Mouse (Mus musculus) myocyte (in vitro differentiated cells): ENCODE results near the gene Gfra4. TPM values are rescaled to one million over a fixed set of nuclear protein-coding genes. Genes with fewer than 3 reads are reported as not detected.

ENCODE experiments used
- H3K27me3 ChIP-seq: one replicate; pipeline ENCODE4 v1.6.1; 2011; ENCODE audit not compliant: control insufficient read depth, insufficient read depth, insufficient read length
- H3K36me3 ChIP-seq: one replicate; pipeline ENCODE4 v1.6.1; 2011; ENCODE audit not compliant: control insufficient read depth, insufficient read depth
- H3K4me2 ChIP-seq: one replicate; pipeline ENCODE4 v1.6.1; 2011; ENCODE audit warnings: low read depth, control low read depth
- H3K4me3 ChIP-seq: one replicate; pipeline ENCODE4 v1.5.1; 2011; ENCODE audit warnings: mild to moderate bottlenecking, control low read depth, moderate library complexity
- H3K79me2 ChIP-seq: one replicate; pipeline ENCODE4 v1.6.1; 2011; ENCODE audit not compliant: control insufficient read depth, insufficient read depth
- H3ac ChIP-seq: one replicate; pipeline ENCODE4 v1.6.1; 2011; ENCODE audit not compliant: control insufficient read depth, insufficient read length
- CEBPB ChIP-seq: IDR thresholded peaks from 2 replicates; pipeline ENCODE4 v1.6.1; 2011; ENCODE audit warnings: mild to moderate bottlenecking, moderate library complexity; ENCODE audit not compliant: poor library complexity, insufficient read depth, severe bottlenecking
- E2F4 ChIP-seq: IDR thresholded peaks from one replicate; pipeline ENCODE4 v1.6.1; 2011; ENCODE audit warnings: mild to moderate bottlenecking, control low read depth, moderate library complexity; ENCODE audit not compliant: insufficient read depth
- MAX ChIP-seq: IDR thresholded peaks from one replicate; pipeline ENCODE4 v1.6.1; 2011; ENCODE audit warnings: low read depth, mild to moderate bottlenecking, control low read depth
- MYOD1 ChIP-seq, 3 experiments: IDR thresholded peaks; one replicate each; pipeline ENCODE4 v1.6.1; 2011; ENCODE audit warnings: control low read depth in 2 of 3, low read depth in 2 of 3, mild to moderate bottlenecking in 2 of 3, moderate library complexity in 1 of 3; ENCODE audit not compliant: insufficient read length in 2 of 3, control insufficient read depth in 1 of 3
- MYOG ChIP-seq, 3 experiments: IDR thresholded peaks; one replicate each; pipeline ENCODE4 v1.6.1; 2011; ENCODE audit warnings: control low read depth in 2 of 3, low read depth in 2 of 3, mild to moderate bottlenecking in 2 of 3; ENCODE audit not compliant: insufficient read length in 2 of 3, control insufficient read depth in 1 of 3, insufficient read depth in 1 of 3
- POLR2A ChIP-seq: IDR thresholded peaks from one replicate; pipeline ENCODE4 v1.6.1; 2011; ENCODE audit warnings: low read depth, mild to moderate bottlenecking, control low read depth, moderate library complexity; ENCODE audit not compliant: insufficient read length
- POLR2AphosphoS2 ChIP-seq: IDR thresholded peaks from one replicate; pipeline ENCODE4 v1.6.1; 2011; ENCODE audit warnings: low read depth, control low read depth; ENCODE audit not compliant: insufficient read length
- REST ChIP-seq: IDR thresholded peaks from one replicate; pipeline ENCODE4 v1.6.1; 2011; ENCODE audit warnings: mild to moderate bottlenecking, control low read depth, moderate library complexity; ENCODE audit not compliant: insufficient read depth, insufficient read length
- SRF ChIP-seq: IDR thresholded peaks from one replicate; pipeline ENCODE4 v1.6.1; 2011; ENCODE audit warnings: low read depth; ENCODE audit not compliant: control insufficient read depth, insufficient read length
- TCF12 ChIP-seq: IDR thresholded peaks from one replicate; pipeline ENCODE4 v1.6.1; 2011; ENCODE audit warnings: mild to moderate bottlenecking, control low read depth; ENCODE audit not compliant: poor library complexity, insufficient read depth, severe bottlenecking
- TCF3 ChIP-seq: IDR thresholded peaks from one replicate; pipeline ENCODE4 v1.6.1; 2011; ENCODE audit warnings: low read depth, control low read depth; ENCODE audit not compliant: insufficient read length
- USF1 ChIP-seq: IDR thresholded peaks from one replicate; pipeline ENCODE4 v1.6.1; 2011; ENCODE audit warnings: low read depth, mild to moderate bottlenecking, control low read depth, moderate library complexity
- polyA plus RNA-seq: library from polyadenylated mRNA; unstranded; fragments of >200 nt; fragmentation: generic; extraction: Trizol; gene quantifications from one replicate; pipeline ENCODE4 v1.2.1, GENCODE M21; 2012; ENCODE audit warnings: missing spikeins

The Gfra4 gene
- polyA plus RNA-seq, 1 experiment = 2.2 TPM

GRCm38 (mm10) chr2:131084206-131084605, 41.3 kb upstream of the Gfra4 start:
- no peak for TF ChIP-seq REST
- no peak for TF ChIP-seq POLR2AphosphoS2
- TF ChIP-seq POLR2A = no peak
- no peak for TF ChIP-seq USF1
- TF ChIP-seq MYOG (IDR thresholded peaks at IDR 0.05; ENCODE audit: control insufficient read depth in 1 of 3, insufficient read depth in 1 of 3, insufficient read length in 2 of 3, low read depth in 2 of 3) = no peak
- TF ChIP-seq TCF3 = no peak
- TF ChIP-seq E2F4 = no peak
- no peak for TF ChIP-seq MYOD1 (IDR thresholded peaks at IDR 0.05; ENCODE audit: control insufficient read depth in 1 of 3, insufficient read length in 2 of 3, low read depth in 2 of 3)
- no peak for TF ChIP-seq TCF12
- TF ChIP-seq CEBPB = no peak
- TF ChIP-seq MAX = no peak
- no peak for TF ChIP-seq SRF
- Histone ChIP-seq H3K4me3 (no peak overlapping the region), H3K36me3 (no peaks in the 10 kb centered on the region), H3ac (no peak overlapping the region), H3K27me3 (peaks cover 17% of the 10 kb centered on the region), H3K79me2 (no peaks in the 10 kb centered on the region), H3K4me2 (no peak overlapping the region)

- H3ac ChIP-seq = no peak overlapping the region
- TF ChIP-seq MAX = no peak
- TF ChIP-seq TCF3 = no peak
- H3K79me2 ChIP-seq = no peaks in the 10 kb centered on the region
Measured at GRCm38 (mm10) chr2:131080507-131080906, 37.6 kb upstream of the Gfra4 start.

GRCm38 (mm10) chr2:131072536-131072935, 29.6 kb upstream of the Gfra4 start:
- H3K4me2 ChIP-seq = no peak overlapping the region
- H3K79me2 ChIP-seq = no peaks in the 10 kb centered on the region
- no peak overlapping the region for H3K4me3 ChIP-seq
- no peaks in the 10 kb centered on the region for H3K27me3 ChIP-seq
- no peaks in the 10 kb centered on the region for H3K36me3 ChIP-seq
- no peak for TF ChIP-seq POLR2AphosphoS2
- TF ChIP-seq E2F4 = no peak
- TF ChIP-seq CEBPB = no peak
- no peak for TF ChIP-seq REST
- no peak for TF ChIP-seq MYOG (IDR thresholded peaks at IDR 0.05; ENCODE audit: control insufficient read depth in 1 of 3, insufficient read depth in 1 of 3, insufficient read length in 2 of 3, low read depth in 2 of 3)
- TF ChIP-seq SRF = no peak
- H3ac ChIP-seq = no peak overlapping the region

More at GRCm38 (mm10) chr2:131080507-131080906, 37.6 kb upstream of the Gfra4 start:
- H3K4me2 ChIP-seq = no peak overlapping the region
- no peaks in the 10 kb centered on the region for H3K36me3 ChIP-seq
- peaks cover 32% of the 10 kb centered on the region for H3K27me3 ChIP-seq
- no peak overlapping the region for H3K4me3 ChIP-seq

- Histone ChIP-seq H3K79me2 (no peaks in the 10 kb centered on the region), H3ac (no peak overlapping the region), H3K36me3 (no peaks in the 10 kb centered on the region), H3K27me3 (peaks cover 9% of the 10 kb centered on the region), H3K4me3 (no peak overlapping the region), H3K4me2 (no peak overlapping the region)
- TF ChIP-seq TCF12 = no peak
- no peak for TF ChIP-seq REST
- no peak for TF ChIP-seq CEBPB
- TF ChIP-seq TCF3 = no peak
- TF ChIP-seq MYOD1 (IDR thresholded peaks at IDR 0.05; ENCODE audit: control insufficient read depth in 1 of 3, insufficient read length in 2 of 3, low read depth in 2 of 3) = no peak
- no peak for TF ChIP-seq POLR2A
- TF ChIP-seq MAX = no peak
- no peak for TF ChIP-seq MYOG (IDR thresholded peaks at IDR 0.05; ENCODE audit: control insufficient read depth in 1 of 3, insufficient read depth in 1 of 3, insufficient read length in 2 of 3, low read depth in 2 of 3)
- no peak for TF ChIP-seq E2F4
- no peak for TF ChIP-seq POLR2AphosphoS2
- no peak for TF ChIP-seq USF1
- TF ChIP-seq SRF = no peak
Measured at GRCm38 (mm10) chr2:131067481-131067880, 24.6 kb upstream of the Gfra4 start.

- TF ChIP-seq MAX (no peak), USF1 (no peak), MYOD1 (IDR thresholded peaks at IDR 0.05; ENCODE audit: control insufficient read depth in 1 of 3, insufficient read length in 2 of 3, low read depth in 2 of 3) (no peak), TCF12 (no peak), MYOG (IDR thresholded peaks at IDR 0.05; ENCODE audit: control insufficient read depth in 1 of 3, insufficient read depth in 1 of 3, insufficient read length in 2 of 3, low read depth in 2 of 3) (no peak), REST (no peak), TCF3 (no peak), SRF (no peak), POLR2AphosphoS2 (no peak)
- Histone ChIP-seq H3K27me3 (peaks cover 9% of the 10 kb centered on the region), H3K4me3 (no peak overlapping the region), H3K4me2 (no peak overlapping the region), H3K36me3 (no peaks in the 10 kb centered on the region), H3K79me2 (no peaks in the 10 kb centered on the region), H3ac (no peak overlapping the region)
Measured at GRCm38 (mm10) chr2:131066342-131066741, 23.5 kb upstream of the Gfra4 start.
